Mouse (Mus musculus) heart, embryonic 11.5 days (tissue): ENCODE data around the gene Cysrt1. TPM values are rescaled to one million over a fixed set of nuclear protein-coding genes. Genes with fewer than 3 reads are reported as not detected.

Experiments
- ATAC-seq: fragments of 200-750 bp; cut with Nextera tagmentation; replicated peaks from 2 replicates; pipeline ENCODE4 v1.8.0; 2017; ENCODE audit warnings: moderate library complexity; ENCODE audit not compliant: insufficient number of reproducible peaks, low FRiP score, low TSS enrichment
- H3K27ac ChIP-seq: fragments of 300-500 bp; sonication (generic); 2 replicates; pipeline ENCODE4 v1.5.1; 2014; ENCODE audit warnings: mild to moderate bottlenecking, low read depth, low read length
- H3K27me3 ChIP-seq: fragments of 300-500 bp; sonication (generic); 2 replicates; pipeline ENCODE4 v1.6.1; 2014; ENCODE audit warnings: mild to moderate bottlenecking, low read length, mixed read lengths; ENCODE audit not compliant: control insufficient read depth, insufficient read depth
- H3K36me3 ChIP-seq: fragments of 300-500 bp; sonication (generic); 2 replicates; pipeline ENCODE4 v1.6.1; 2014; ENCODE audit warnings: mild to moderate bottlenecking, low read length, moderate library complexity, mixed read lengths; ENCODE audit not compliant: control insufficient read depth, insufficient read depth
- H3K4me1 ChIP-seq: fragments of 300-500 bp; sonication (generic); 2 replicates; pipeline ENCODE4 v1.6.1; 2014; ENCODE audit warnings: low read length; ENCODE audit not compliant: control insufficient read depth, insufficient read depth
- H3K4me2 ChIP-seq: fragments of 300-500 bp; sonication (generic); 2 replicates; pipeline ENCODE4 v1.6.1; 2014; ENCODE audit warnings: mild to moderate bottlenecking, moderate library complexity
- H3K4me3 ChIP-seq: fragments of 300-500 bp; sonication (generic); 2 replicates; pipeline ENCODE4 v1.5.1; 2014; ENCODE audit warnings: low read depth, low read length
- H3K9ac ChIP-seq: fragments of 300-500 bp; sonication (generic); 2 replicates; pipeline ENCODE4 v1.6.1; 2014; ENCODE audit warnings: mild to moderate bottlenecking, low read depth, low read length, moderate library complexity
- H3K9me3 ChIP-seq: fragments of 300-500 bp; sonication (generic); replicated peaks from 2 replicates; pipeline ENCODE4 v1.6.1; 2016; ENCODE audit warnings: low read length; ENCODE audit not compliant: control insufficient read depth
- WGBS: fragments of 180-500 bp; shearing (Covaris S2); extraction: QIAGEN DNeasy Blood & Tissue Kit; methylation state at CpG from one replicate; pipeline ENCODE4 v1.1.7; 2014; ENCODE audit not compliant: insufficient replicate concordance; 5-methylcytosine and 5-hydroxymethylcytosine counted together
- polyA plus RNA-seq: library from polyadenylated mRNA; unstranded; fragments of >200 nt; fragmentation: Nextera tagmentation; extraction: Ambion mirVana; gene quantifications from 2 replicates; pipeline ENCODE4 v1.2.1, GENCODE M21; 2014

The Cysrt1 gene
- polyA plus RNA-seq, 1 experiment from 2014 or later = not detected

- Histone ChIP-seq H3K4me1 (no peaks in the 10 kb centered on the region), H3K9me3 (no peaks in the 10 kb centered on the region), H3K27ac (no peak overlapping the region), H3K27me3 (peaks cover 25% of the 10 kb centered on the region), H3K4me3 (no peak overlapping the region), H3K9ac (no peak overlapping the region), H3K4me2 (no peak overlapping the region), H3K36me3 (no peaks in the 10 kb centered on the region)
- ATAC-seq = no peak
- WGBS = 57% methylated on average over 5 of the region's 5 CpGs
Measured at GRCm38 (mm10) chr2:25234551-25235220, 7.6 kb downstream of the Cysrt1 start.

DNA sequence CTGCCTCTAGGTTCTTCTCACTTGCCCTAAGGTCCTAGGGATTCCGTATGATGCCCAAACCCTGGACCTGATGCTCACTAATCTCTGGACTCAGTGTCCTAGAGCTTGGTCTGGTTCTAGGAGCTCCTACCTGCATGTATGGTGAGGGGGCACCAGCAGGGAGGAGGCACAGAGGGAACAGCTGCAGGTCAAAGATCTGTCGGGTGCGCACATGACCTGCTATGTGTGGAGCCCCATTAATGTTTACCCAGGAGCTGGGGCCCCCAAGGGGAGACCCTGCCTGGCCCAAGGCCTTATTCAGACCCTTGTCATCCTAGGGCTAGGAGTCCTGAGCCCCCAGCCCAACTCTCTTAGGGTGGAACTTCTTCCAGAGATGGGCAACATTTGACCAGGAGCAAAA lies 8.2 kb downstream of the Cysrt1 start, which contains the start of gene Slc34a3:
Gene Slc34a3, minus strand, starts transcription at position 315 of the 400 bp plus-strand sequence.
- H3K27ac ChIP-seq = no peak within 1 kb of the TSS
- ATAC-seq = no peak
- no peak within 1 kb of the TSS for H3K4me2 ChIP-seq
- no peaks in the 10 kb centered on the region for H3K9me3 ChIP-seq
- H3K27me3 ChIP-seq = peaks cover 31% of the 10 kb centered on the region
- peaks cover under 1% of the 10 kb centered on the region; the same call in 1 of the 2 replicates for H3K4me1 ChIP-seq
- H3K4me3 ChIP-seq = no peak within 1 kb of the TSS
- H3K36me3 ChIP-seq = no peaks in the 10 kb centered on the region
- WGBS = 94% methylated on average over 3 of the region's 3 CpGs
- no peak within 1 kb of the TSS for H3K9ac ChIP-seq

GRCm38 (mm10) chr2:25233421-25233820 lies 8.8 kb downstream of the Cysrt1 start:
- H3K27ac ChIP-seq = no peak overlapping the region
- H3K4me3 ChIP-seq = no peak overlapping the region
- no peak overlapping the region for H3K4me2 ChIP-seq
- no peak for ATAC-seq
- H3K9ac ChIP-seq = no peak overlapping the region
- peaks cover 4% of the 10 kb centered on the region; the same call in 1 of the 2 replicates for H3K4me1 ChIP-seq
- no peaks in the 10 kb centered on the region for H3K9me3 ChIP-seq
- WGBS = 77% methylated on average over 4 of the region's 4 CpGs
- H3K36me3 ChIP-seq = no peaks in the 10 kb centered on the region
- peaks cover 31% of the 10 kb centered on the region for H3K27me3 ChIP-seq

GRCm38 (mm10) chr2:25231038-25231437 lies 11.2 kb downstream of the Cysrt1 start:
- Histone ChIP-seq H3K4me3 (no peak overlapping the region), H3K4me1 (peaks cover 4% of the 10 kb centered on the region; the same call in 1 of the 2 replicates), H3K36me3 (no peaks in the 10 kb centered on the region), H3K4me2 (no peak overlapping the region), H3K27ac (no peak overlapping the region), H3K9ac (no peak overlapping the region), H3K27me3 (peaks cover 31% of the 10 kb centered on the region), H3K9me3 (no peaks in the 10 kb centered on the region)
- 54% methylated on average over 12 of the region's 12 CpGs for WGBS
- ATAC-seq = no peak

DNA sequence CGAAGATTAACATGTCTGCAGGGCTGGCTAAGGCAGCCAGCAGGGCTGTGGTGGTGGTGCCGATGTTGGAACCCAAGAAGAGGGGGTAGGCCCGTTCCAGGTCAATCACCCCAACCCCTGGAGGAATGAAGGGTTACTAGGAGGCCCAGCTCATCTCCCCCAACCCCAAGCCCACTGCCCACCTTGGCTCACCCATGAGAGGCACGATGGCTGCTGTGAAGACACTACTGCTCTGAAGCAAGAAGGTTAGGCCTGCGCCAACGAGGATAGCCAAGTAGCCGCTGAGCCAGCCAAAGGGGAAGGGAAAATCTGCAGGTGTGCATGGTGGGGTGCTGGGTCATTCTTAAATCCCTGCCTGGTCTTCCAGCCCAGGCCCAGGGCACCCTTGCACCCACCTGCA lies 11.7 kb downstream of the Cysrt1 start:
- Histone ChIP-seq H3K27me3 (peaks cover 31% of the 10 kb centered on the region), H3K36me3 (no peaks in the 10 kb centered on the region), H3K4me1 (peaks cover 7% of the 10 kb centered on the region; the same call in 1 of the 2 replicates), H3K9me3 (no peaks in the 10 kb centered on the region), H3K4me3 (no peak overlapping the region), H3K9ac (no peak overlapping the region), H3K27ac (no peak overlapping the region), H3K4me2 (no peak overlapping the region)
- WGBS = 84% methylated on average over 7 of the region's 7 CpGs
- no peak for ATAC-seq

GRCm38 (mm10) chr2:25229582-25229981 lies 12.7 kb downstream of the Cysrt1 start:
- Histone ChIP-seq H3K4me1 (peaks cover 8% of the 10 kb centered on the region; the same call in 1 of the 2 replicates), H3K9me3 (no peaks in the 10 kb centered on the region), H3K9ac (no peak overlapping the region), H3K4me2 (no peak overlapping the region), H3K4me3 (no peak overlapping the region), H3K27ac (no peak overlapping the region), H3K27me3 (peaks cover 24% of the 10 kb centered on the region; the same call in 1 of the 2 replicates), H3K36me3 (no peaks in the 10 kb centered on the region)
- no peak for ATAC-seq
- 69% methylated on average over 5 of the region's 5 CpGs for WGBS

- ATAC-seq = no peak
- peaks cover 24% of the 10 kb centered on the region; the same call in 1 of the 2 replicates for H3K27me3 ChIP-seq
- H3K9ac ChIP-seq = peak overlapping the region; percentile 34; the same call in 1 of the 2 replicates
- peaks cover 8% of the 10 kb centered on the region; the same call in 1 of the 2 replicates for H3K4me1 ChIP-seq
- peak overlapping the region; percentile 63 for H3K4me2 ChIP-seq
- H3K4me3 ChIP-seq = peak overlapping the region; percentile 34; the same call in 1 of the 2 replicates
- H3K36me3 ChIP-seq = no peaks in the 10 kb centered on the region
- no peak overlapping the region for H3K27ac ChIP-seq
- no peaks in the 10 kb centered on the region for H3K9me3 ChIP-seq
- WGBS = 65% methylated on average over 6 of the region's 6 CpGs
Measured at GRCm38 (mm10) chr2:25228995-25229530, 13.2 kb downstream of the Cysrt1 start.

DNA sequence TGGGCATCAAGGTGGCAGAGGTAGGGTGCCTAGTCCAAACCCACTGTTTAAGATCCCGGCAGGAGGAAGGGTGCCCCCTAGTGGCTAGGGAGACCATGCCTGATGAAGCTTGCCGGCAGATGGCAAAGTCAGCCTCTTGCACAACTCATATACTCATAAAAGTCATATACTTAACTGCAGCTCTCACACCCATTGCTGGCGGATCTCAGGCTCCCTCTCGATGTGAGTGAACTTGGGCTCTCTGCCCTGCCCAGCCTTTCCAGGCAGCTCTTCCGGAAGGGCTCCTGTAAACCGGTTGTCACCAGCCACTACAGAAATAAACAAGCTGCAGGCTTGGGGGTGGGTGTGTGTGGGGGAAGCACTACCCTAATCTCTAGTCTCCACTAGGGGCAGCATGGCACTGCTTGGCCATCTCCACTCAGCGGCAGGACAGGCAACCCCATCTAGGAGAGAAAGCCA lies 13.8 kb downstream of the Cysrt1 start:
- no peak for ATAC-seq
- under 1% methylated on average over 7 of the region's 7 CpGs for WGBS

More for the DNA sequence above, 13.8 kb downstream of the Cysrt1 start:
- peak overlapping the region; percentile 59 for H3K27ac ChIP-seq
- peak overlapping the region; percentile 58; the same call in 1 of the 2 replicates for H3K9ac ChIP-seq
- H3K36me3 ChIP-seq = no peaks in the 10 kb centered on the region
- peak overlapping the region; percentile 34 for H3K4me3 ChIP-seq
- peaks cover 24% of the 10 kb centered on the region; the same call in 1 of the 2 replicates for H3K27me3 ChIP-seq
- H3K4me2 ChIP-seq = peak overlapping the region; percentile 63
- peaks cover 12% of the 10 kb centered on the region for H3K4me1 ChIP-seq
- no peaks in the 10 kb centered on the region for H3K9me3 ChIP-seq
